Mouse (Mus musculus) bone marrow macrophage, adult 2 months (primary cell): ENCODE measurements around the gene Elfn2. TPM values are rescaled to one million over a fixed set of nuclear protein-coding genes. Genes with fewer than 3 reads are reported as not detected.

Source experiments
- H3K27ac ChIP-seq: 2 replicates; pipeline ENCODE4 v1.5.1; 2012; ENCODE audit warnings: low read depth, low read length; ENCODE audit not compliant: insufficient read depth
- H3K4me1 ChIP-seq: 2 replicates; pipeline ENCODE4 v1.6.1; 2012; ENCODE audit warnings: low read length; ENCODE audit not compliant: control insufficient read depth, insufficient read depth
- H3K4me3 ChIP-seq: 2 replicates; pipeline ENCODE4 v1.5.1; 2012; ENCODE audit warnings: mild to moderate bottlenecking, low read length, moderate library complexity; ENCODE audit not compliant: insufficient read depth
- CTCF ChIP-seq: IDR thresholded peaks from 2 replicates; pipeline ENCODE4 v1.5.1; 2012; ENCODE audit warnings: low read depth, mild to moderate bottlenecking, low read length, moderate library complexity
- POLR2A ChIP-seq: IDR thresholded peaks from 2 replicates; pipeline ENCODE4 v1.6.1; 2012; ENCODE audit warnings: mild to moderate bottlenecking, low read depth, low read length, borderline replicate concordance
- polyA plus RNA-seq: library from polyadenylated mRNA; stranded (reverse); fragments of >200 nt; gene quantifications from 2 replicates; pipeline ENCODE4 v1.2.4, GENCODE M21; 2012; ENCODE audit not compliant: missing spikeins, insufficient read depth, insufficient read length

Elfn2 gene
- polyA plus RNA-seq, 1 experiment = not detected

DNA sequence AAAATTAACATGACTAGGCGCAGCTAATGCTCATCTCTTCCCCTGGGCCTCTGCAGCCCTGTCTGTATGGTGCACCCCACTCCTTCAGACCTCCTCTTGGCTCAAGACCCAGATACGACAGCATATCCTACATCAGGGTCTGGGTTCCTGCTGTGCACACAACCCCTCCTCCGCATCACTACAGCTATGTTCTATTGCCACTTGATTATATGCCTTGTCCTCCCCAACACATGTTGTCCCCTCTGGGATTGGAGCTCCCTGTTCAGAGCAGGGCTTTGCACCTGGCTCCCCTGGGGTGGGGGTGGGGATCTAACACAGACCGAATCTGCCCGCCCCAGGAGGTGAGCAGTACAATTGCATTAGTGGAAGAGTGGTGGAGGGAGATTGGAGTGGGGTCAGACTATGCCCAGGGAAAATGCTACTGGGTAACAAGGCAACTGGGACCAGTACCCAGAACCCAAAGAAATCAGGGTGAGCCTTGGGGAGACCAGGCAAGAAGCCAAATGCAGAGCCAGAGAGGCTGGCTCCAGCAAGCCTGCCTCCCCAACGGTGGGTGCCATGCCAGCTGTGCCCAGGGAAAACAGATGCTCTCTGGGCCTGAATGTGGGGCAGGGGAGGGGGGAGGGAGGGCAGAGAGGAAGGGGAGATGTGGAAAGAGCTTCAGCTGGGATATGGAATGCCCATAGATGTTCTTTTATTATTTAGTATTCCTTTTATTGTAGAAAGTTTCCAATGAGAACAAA is 32.2 kb upstream of the Elfn2 start:
- TF ChIP-seq CTCF (no peak), POLR2A (no peak)
- peaks cover 16% of the 10 kb centered on the region for H3K4me1 ChIP-seq
- H3K27ac ChIP-seq = no peak overlapping the region
- no peak overlapping the region for H3K4me3 ChIP-seq

DNA sequence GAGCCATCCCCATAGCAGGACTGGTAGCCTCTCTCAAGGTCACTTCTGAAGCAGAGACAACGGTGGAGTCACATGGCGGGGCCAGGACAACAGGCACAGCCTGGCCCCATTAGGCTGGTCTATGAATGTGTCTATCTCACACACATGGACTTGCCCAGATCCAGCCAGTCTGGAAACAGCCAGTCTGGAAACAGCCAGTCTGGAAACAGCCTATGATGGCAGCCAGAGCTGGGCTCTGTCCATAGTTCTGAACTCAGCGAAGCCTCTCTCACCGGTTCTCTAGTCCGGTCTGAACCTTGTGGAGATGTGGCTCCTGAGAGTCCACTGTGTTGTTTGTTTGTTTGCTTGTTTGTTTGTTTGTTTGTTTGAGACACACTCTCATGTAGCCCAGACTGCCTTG is 31.3 kb upstream of the Elfn2 start:
- TF ChIP-seq POLR2A = no peak
- no peak for TF ChIP-seq CTCF
- Histone ChIP-seq H3K4me1 (peaks cover 16% of the 10 kb centered on the region), H3K4me3 (no peak overlapping the region), H3K27ac (no peak overlapping the region)

DNA sequence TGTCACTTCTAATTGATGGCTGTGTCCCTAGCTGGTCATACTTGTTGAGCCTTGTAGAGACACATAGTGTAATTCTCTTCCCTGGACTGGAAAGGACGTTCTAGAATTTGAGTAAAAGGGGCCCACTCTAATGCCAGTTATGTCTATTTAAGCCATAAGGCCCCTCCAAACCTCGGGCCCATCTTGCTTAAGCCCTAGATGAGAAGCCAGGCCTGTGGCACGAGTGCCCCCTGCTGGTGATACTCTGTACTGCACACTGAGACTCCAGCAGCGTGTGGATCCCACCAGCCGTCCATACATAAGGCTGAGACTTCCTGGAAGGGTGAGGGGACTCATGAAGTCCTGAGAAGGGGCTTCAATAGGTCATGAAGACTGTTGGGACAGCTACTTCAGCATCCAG is 25.6 kb upstream of the Elfn2 start:
- no peak overlapping the region for H3K27ac ChIP-seq
- TF ChIP-seq POLR2A (no peak), CTCF (peak; percentile 97)
- H3K4me1 ChIP-seq = 0 out of 2 replicates have a peak, but pooled peaks cover 2% of the 10 kb centered on the region
- no peak overlapping the region for H3K4me3 ChIP-seq

DNA sequence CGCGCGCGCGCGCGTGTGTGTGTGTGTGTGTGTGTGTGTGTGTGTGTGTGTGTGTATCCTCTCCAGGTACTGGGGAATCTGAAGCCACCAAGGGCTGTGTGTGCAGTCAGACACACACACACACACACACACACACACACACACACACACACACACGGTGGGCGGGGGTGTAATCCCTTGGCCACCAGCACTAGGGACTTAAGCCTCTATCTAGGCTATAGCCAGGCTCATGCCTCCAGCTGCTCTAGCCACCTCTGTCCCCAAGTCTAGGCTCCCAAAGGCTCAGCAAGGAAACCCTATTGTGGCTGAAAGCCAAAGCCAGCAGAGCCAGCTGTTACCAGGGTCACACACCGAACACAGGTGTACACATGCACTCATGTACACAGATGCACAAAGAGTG is 24.3 kb upstream of the Elfn2 start:
- Histone ChIP-seq H3K27ac (no peak overlapping the region), H3K4me1 (0 out of 2 replicates have a peak, but pooled peaks cover 2% of the 10 kb centered on the region), H3K4me3 (no peak overlapping the region)
- TF ChIP-seq POLR2A = no peak

DNA sequence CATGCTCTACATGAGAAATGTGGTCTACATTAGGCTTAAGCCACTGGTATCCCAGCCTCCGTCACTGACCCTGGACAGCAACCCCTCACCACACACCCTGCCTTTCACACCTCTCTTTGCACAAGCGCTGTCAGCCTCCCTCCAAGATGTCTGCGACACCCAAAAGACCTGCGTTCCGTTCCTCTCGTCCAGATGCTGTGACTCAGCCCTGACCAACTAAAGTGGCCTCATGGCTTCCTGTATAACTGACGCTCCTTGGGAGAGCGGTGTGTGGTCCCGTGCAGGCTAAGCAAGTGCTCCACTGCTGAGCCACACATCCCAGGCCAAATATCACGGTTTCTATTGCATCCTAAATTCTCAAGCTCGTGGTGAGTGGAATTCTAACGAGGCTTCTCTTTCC is 22.1 kb upstream of the Elfn2 start:
- Histone ChIP-seq H3K4me3 (no peak overlapping the region), H3K4me1 (0 out of 2 replicates have a peak, but pooled peaks cover 2% of the 10 kb centered on the region), H3K27ac (no peak overlapping the region)
- TF ChIP-seq CTCF (no peak), POLR2A (no peak)

DNA sequence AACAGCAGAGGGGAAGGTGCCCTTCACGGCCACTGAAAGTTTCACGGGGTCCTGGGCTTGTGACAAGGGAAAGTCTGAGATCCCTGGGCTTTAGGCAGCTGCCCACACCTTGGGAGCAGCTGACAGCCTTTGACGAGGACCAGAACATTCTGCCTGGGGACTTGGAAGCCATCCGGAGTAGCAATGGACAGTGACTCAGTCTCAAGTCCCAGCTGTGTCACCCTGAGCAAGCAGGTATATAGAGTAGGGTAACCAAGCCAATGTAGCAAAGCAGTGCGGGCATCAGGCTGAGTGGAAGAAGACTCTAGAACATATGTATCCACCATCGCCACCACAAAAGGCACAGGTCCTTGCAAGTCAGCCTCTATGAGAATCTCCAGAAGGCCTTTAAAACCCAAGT is 18.6 kb upstream of the Elfn2 start:
- Histone ChIP-seq H3K27ac (no peak overlapping the region), H3K4me3 (no peak overlapping the region), H3K4me1 (0 out of 2 replicates have a peak, but pooled peaks cover 2% of the 10 kb centered on the region)
- TF ChIP-seq POLR2A = no peak
- TF ChIP-seq CTCF = no peak

DNA sequence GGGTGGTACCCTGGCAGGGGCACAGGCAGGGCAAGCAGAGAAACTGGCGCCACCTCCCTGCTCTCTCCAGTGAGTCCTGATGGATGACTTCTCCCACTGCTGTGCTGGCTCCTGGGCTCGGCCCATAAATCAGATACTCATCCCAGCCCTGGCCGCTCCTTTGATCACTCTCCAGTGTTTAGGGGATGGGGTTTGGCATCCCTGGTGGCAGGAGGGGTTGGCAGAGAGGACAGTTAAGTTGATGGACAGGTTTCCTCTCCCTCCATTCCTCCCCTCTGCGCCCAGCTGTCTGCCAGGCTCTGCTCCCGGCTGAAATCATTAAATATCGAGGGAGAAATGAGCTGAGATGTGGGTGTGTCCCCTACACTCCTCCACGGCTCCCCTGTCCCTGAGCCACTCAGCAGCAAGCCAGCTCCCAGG is 18.1 kb upstream of the Elfn2 start:
- H3K27ac ChIP-seq = no peak overlapping the region
- no peak overlapping the region for H3K4me3 ChIP-seq
- 0 out of 2 replicates have a peak, but pooled peaks cover 2% of the 10 kb centered on the region for H3K4me1 ChIP-seq
- TF ChIP-seq CTCF = no peak
- no peak for TF ChIP-seq POLR2A

DNA sequence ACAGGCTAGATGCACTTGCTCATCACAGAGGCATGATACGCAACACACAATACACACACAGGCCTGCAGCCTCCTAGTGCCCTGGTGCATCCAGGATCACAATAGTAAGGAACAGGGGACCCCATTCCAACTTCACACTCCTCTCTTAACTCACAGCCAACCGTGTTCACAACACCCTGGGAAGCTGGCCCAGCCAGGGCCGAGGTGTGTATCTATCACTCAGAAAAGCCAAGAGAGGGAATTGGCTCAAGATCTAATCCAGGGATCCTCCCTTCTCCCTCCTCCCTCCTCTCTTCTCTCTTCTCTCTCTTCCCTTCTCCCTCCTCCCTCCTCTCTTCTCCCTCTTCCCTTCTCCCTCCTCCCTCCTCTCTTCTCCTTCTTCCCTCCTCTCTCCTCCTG is 17.6 kb upstream of the Elfn2 start:
- H3K4me1 ChIP-seq = 0 out of 2 replicates have a peak, but pooled peaks cover 2% of the 10 kb centered on the region
- no peak overlapping the region for H3K4me3 ChIP-seq
- no peak for TF ChIP-seq POLR2A
- H3K27ac ChIP-seq = no peak overlapping the region

DNA sequence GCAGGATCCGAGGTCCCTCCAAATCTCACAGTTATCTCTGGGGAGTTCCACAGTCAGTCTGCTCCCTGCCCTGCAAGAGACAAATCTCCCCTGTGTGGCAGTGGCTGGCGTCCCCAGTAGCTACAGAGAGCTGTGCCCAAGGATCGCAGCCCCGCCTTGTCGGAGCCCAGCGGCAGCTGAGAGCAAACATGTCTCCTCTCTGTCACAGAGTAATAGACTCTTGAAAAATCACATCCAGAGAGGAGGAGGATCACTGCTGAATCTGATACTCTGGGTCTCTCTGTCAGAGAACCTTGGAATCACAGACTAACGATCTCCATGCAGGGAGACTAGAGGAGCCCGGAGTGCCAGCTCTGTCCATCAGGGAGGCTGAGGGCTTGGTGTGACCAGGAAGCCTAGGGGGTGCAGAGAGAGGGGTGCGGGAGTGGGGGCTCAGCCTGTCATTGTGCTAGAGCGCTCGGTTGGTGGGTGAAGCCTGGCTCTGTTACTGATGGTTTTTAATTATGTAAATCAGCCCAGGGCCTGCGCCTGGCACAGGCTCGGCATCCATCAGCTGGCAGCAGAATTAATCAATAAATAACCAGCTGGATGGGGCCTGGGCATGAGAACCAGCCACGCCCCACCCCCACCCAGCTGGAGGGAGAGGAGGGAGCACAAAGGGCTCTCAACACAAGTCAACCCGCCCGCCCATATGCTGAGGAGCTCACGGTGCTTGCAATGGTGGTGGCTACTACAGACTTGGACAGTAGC is 17.0 kb upstream of the Elfn2 start:
- Histone ChIP-seq H3K27ac (no peak overlapping the region), H3K4me1 (no peaks in the 10 kb centered on the region), H3K4me3 (no peak overlapping the region)
- TF ChIP-seq POLR2A (no peak), CTCF (no peak)

DNA sequence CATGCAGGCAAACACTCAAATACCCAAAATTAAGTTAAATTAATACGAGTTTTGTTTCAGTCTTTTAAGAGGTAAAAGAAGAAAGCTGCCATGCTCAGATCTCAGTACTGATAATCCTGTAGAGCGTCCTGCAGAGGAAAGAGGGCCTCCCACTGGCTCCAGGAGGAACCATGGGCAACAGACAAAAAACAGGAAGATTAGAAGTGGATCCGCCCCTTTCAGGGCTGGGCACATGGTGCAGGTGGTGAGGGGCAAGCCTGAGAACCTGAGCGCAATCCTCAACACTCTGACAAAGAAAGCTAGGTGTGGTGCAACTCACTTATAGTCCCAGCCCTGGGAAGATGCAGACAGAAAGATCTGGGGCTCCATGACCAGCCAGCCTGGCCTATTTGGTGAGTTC is 13.3 kb upstream of the Elfn2 start:
- Histone ChIP-seq H3K27ac (no peak overlapping the region), H3K4me1 (no peaks in the 10 kb centered on the region), H3K4me3 (no peak overlapping the region)
- TF ChIP-seq POLR2A (no peak), CTCF (no peak)
